Mouse (Mus musculus): ENCODE measurements around the gene Gm26741.

Gene Gm26741

GRCm38 (mm10) chr10:52389438-52389837 is 30.9 kb downstream of the Gm26741 start:
- DNase-seq (ENCODE audit: low spot score) = no peak

- DNase-seq (ENCODE audit: low spot score) = no peak
Measured at GRCm38 (mm10) chr10:52391208-52391607, 32.6 kb downstream of the Gm26741 start.

- DNase-seq (ENCODE audit: low spot score) = no peak
Measured at GRCm38 (mm10) chr10:52396647-52397046, 38.1 kb downstream of the Gm26741 start.

GRCm38 (mm10) chr10:52398715-52399114 is 40.1 kb downstream of the Gm26741 start:
- no peak for DNase-seq (ENCODE audit: low spot score)

- no peak for DNase-seq (ENCODE audit: low spot score)
Measured at GRCm38 (mm10) chr10:52399722-52400121, 41.2 kb downstream of the Gm26741 start.

- DNase-seq (ENCODE audit: low spot score) = no peak
Measured at GRCm38 (mm10) chr10:52405160-52405559, 46.6 kb downstream of the Gm26741 start.

GRCm38 (mm10) chr10:52407526-52407925 is 49.0 kb downstream of the Gm26741 start:
- no peak for DNase-seq (ENCODE audit: low spot score)

Measured in retina, embryonic 14.5 days (tissue).